Mouse (Mus musculus): Measurements from ENCODE around the gene Gm14399. TPM values are rescaled to one million over a fixed set of nuclear protein-coding genes. Genes with fewer than 3 reads are reported as not detected.
"Not testable (repeated sequence)": the region's sequence is repeated elsewhere in the genome, so short reads cannot be mapped to it uniquely, and the experiment has no call there.

Gm14399 gene
- polyA plus RNA-seq, 1 experiment from 2014 or later: 4.9 TPM

DNA sequence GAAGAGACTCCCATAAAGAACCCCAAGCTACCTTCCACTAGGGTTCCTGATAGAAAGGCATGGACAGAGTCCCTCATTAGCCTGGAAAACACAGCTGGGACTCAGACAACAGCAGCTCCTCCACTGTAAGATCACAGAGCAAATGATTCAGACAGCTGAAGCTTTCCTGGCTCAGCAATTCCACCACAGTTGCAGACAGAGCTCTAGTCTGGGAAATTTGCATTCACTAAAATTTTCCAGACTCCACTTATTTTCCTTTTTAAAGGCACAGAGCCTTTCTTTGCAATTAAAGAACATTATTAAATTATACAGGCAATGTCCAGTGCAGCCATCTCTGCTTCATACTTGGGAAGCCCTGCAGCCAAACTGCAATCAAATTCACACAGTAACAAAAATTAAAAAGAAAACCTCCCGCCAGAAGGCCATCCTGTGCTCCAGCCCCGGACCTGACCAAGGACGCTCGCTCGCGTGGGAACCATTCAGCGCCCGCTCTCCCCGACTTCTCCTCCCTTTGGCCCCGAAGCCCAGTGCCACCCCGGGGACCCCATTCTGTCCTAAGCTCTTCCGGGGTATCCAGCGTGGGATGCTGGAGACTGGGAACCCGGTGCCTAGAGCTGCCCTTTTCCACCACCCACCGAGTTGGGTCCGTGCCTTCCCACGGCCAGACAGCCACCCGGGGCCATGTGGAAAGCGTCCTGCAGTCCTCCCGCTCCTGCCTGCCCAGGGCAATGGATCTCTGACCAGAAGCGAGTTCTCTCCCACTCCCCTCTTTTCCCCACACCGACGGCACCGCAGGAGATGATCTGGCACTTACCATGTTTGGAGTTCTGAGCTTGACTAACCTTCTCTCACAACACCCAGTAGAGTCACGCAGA is 457 bp downstream of the Gm14399 start:
- WGBS: 7% methylated on average over 25 of the region's 25 CpGs
- ATAC-seq (ENCODE audit: insufficient number of reproducible peaks, low FRiP score, low TSS enrichment, low read depth); H3K9me3 ChIP-seq (replicated peaks); H3K27me3 ChIP-seq; H3K27ac ChIP-seq (replicated peaks); H3K36me3 ChIP-seq; H3K4me1 ChIP-seq: not testable (repeated sequence)
- H3K9ac ChIP-seq: 0 out of 2 replicates have a peak overlapping the region, but pooled peaks have one; percentile 23
- peak overlapping the region; percentile 49 for H3K4me3 ChIP-seq (replicated peaks)
- peak overlapping the region; percentile 40 for H3K4me2 ChIP-seq (replicated peaks)

DNA sequence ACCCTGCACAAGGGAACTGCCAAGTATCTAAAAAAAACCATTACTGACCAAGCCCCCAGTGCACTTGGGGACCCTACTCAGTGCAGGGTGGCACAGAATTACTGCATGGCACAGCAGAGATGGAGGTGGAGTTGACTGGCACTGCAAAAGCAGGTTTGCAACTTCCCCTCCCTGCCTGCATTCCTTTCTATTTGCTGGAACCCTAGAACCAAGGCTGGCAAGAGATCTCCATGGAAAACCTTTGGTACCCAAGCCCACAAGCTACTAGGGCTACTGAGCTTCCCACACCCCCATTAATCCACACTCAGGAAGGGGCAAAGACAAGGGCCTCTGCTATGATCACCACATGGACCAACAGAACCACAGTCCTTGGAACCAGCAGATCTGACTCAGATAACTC is 1.2 kb downstream of the Gm14399 start:
- not testable (repeated sequence) for H3K4me2 ChIP-seq (replicated peaks); H3K27me3 ChIP-seq; ATAC-seq (ENCODE audit: insufficient number of reproducible peaks, low FRiP score, low TSS enrichment, low read depth); H3K36me3 ChIP-seq; H3K9me3 ChIP-seq (replicated peaks); H3K9ac ChIP-seq; H3K4me3 ChIP-seq (replicated peaks); H3K4me1 ChIP-seq; H3K27ac ChIP-seq (replicated peaks)

Other genes with a start within 250 kb of the Gm14399 start
- not detected in 2 replicates for gene Gm14444, start 131.8 kb downstream of the Gm14399 start, polyA plus RNA-seq (2015; fragmentation: Nextera tagmentation; extraction: Ambion mirVana)
- 0.38 and 1.1 TPM in 2 replicates for gene Gm14393, start 74.2 kb downstream of the Gm14399 start, polyA plus RNA-seq (2015; fragmentation: Nextera tagmentation; extraction: Ambion mirVana)
- gene Gm14443, start 33.9 kb upstream of the Gm14399 start, polyA plus RNA-seq (2015; fragmentation: Nextera tagmentation; extraction: Ambion mirVana): 0.77 and 0.85 TPM in 2 replicates
- 3.8 and 13.5 TPM in 2 replicates for gene Gm14391, start 64.9 kb upstream of the Gm14399 start, polyA plus RNA-seq (2015; fragmentation: Nextera tagmentation; extraction: Ambion mirVana)
- gene Gm14440, start 133.1 kb upstream of the Gm14399 start, polyA plus RNA-seq (2015; fragmentation: Nextera tagmentation; extraction: Ambion mirVana): 0.45 TPM in 1 of 2 replicates, not detected in the other
- 18.3 and 18.4 TPM in 2 replicates for gene Gm4631, start 196.2 kb upstream of the Gm14399 start, polyA plus RNA-seq (2015; fragmentation: Nextera tagmentation; extraction: Ambion mirVana)
- 3.6 and 4.3 TPM in 2 replicates for gene Zfp968, start 230.4 kb upstream of the Gm14399 start, polyA plus RNA-seq (2015; fragmentation: Nextera tagmentation; extraction: Ambion mirVana)